Mouse (Mus musculus) c-Kit-negative CD71-positive TER-119-positive erythroid progenitor cells, embryonic 14.5 days (primary cell): ENCODE data around the gene Aqp9.

ENCODE experiments used
- DNase-seq: peaks from one replicate; pipeline ENCODE4 v3.0.0-alpha.2; 2013; ENCODE audit warnings: low read depth, low spot score

Gene Aqp9

DNA sequence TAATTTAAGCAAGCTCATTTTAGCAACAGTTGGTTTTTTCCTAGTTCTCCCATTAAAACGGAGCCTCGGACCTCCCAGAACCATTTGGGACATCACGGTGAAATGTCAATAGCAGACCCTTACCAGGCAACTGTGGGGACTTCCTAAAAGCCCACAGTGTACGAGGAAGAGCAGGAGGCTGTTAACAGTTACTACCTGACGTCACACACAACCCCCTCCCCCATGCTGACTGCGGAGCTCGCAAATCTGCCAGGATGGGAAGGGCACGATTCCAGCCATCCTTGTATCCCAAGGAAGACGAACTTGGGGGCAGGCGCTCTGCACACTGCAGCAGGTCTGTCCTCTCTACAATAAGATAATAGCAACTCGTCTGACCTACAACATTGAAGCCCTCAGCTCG, at the start of gene Aqp9:
Gene Aqp9 (minus strand): TSS at position 172 of the 400 bp plus-strand sequence.
- no peak for DNase-seq

GRCm38 (mm10) chr9:71217793-71218095, 49.3 kb upstream of the Aqp9 start:
- DNase-seq, result no peak

- no peak for DNase-seq
Observed at GRCm38 (mm10) chr9:71216996-71217792, 48.7 kb upstream of the Aqp9 start.

DNA sequence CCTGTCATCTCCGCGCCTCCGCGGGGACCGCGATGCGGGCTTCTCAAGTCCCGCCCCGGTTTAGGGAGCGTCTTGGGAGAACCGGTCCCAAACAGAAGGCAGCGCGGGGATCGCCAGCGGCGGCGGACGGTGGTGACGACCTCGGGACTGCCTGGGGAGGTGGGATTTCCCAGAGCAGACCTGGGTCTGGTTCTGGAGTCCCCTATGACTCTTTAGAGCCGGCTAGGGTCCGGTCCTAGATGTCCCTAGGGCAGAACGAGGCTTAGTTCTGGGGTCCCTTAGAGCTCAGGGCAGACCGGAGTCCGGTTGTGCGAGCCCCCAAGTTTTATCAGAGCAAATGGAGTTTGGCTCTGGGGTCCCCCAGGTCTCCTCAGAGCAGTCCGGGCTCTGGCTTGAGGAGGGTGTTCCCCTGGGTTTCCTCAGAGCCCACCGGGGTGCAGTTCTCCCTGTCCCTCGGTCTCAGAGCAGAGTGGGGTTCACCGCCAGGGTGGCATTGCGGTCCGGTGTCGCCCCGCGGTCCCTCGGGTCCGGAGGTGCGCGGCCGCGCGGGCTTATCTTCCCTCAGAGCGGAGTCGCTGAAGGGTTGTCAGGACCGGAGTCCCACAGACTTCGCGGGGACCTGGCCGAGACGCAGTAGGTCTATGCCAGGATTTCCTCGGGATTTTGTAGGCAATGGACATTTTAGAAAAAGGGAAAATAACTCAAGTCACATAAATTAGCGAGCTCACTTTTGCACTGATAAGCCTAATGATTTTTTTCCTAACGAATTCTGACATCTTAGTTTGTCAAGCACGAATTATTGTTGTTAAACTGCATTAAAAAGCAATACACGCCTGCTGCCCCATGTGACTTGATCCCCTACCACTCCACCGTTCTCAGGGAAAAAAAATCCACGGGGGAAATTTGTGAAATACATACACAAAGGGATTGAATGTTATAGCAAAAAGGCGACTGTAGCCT, 47.8 kb upstream of the Aqp9 start:
- no peak for DNase-seq

GRCm38 (mm10) chr9:71215248-71216035, 47.0 kb upstream of the Aqp9 start, which contains the start of gene Aldh1a2:
Gene Aldh1a2 (plus strand): TSS chr9:71215789.
- DNase-seq, result no peak

DNA sequence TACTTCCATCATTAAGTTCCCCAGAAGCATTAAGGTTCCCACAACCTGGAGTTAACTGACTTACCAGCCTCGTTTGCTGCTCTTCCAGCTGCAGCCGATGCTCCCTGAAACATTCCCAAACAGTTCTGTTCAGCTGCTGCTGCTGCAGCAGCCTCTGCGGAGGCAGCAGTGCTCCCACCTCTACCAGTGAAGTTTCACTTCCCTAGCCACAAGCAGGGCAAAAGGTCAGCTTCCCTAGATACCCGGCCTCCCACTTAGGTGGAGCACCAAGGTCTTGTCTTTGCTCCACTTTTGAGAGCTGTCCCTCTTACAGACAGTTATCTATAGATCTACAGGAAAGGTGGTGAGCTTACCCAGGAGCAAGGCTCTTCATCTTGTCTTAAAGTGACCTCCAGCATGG, 45.2 kb upstream of the Aqp9 start:
- DNase-seq, result no peak

- DNase-seq, result no peak
Observed at GRCm38 (mm10) chr9:71210870-71211269, 42.4 kb upstream of the Aqp9 start.

DNA sequence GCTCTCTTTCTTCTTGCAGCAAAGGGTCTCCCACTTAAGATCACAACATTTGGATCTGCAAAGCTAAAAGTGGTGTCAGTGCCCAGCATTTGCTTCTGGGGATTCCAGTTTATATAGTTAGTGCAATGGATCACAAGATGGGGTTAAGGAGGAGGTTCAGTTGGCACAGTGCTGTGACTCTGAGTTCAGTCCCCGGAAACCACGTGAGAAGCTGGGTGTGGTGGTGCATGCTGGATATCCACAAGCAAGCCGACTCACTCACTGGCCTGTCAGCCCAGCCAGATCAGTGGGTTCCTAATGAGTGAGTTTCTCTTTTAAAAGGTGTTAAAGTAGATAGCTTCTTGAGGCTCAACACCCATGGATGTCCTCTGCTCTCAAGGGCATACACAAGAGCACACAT, 40.8 kb upstream of the Aqp9 start:
- no peak for DNase-seq

DNA sequence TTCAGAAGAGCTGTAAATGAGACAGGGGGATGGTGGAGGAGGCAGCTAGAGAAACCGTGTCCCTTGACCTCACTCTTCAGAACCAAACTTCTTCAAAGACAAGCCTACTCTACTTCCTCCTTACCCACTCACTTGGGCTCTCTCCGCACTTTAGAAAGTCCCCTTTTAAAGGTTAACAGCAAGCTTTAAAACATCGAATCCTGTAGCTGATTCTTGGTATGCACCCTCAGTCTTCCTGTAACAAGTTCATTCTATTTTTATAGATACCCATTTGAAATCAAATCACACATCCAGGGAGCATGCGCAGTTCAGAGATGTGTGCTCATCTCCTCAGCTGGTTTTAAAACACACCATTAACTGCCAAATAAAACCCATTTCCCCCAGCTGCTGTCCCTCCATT, 33.8 kb upstream of the Aqp9 start:
- DNase-seq, result no peak

DNA sequence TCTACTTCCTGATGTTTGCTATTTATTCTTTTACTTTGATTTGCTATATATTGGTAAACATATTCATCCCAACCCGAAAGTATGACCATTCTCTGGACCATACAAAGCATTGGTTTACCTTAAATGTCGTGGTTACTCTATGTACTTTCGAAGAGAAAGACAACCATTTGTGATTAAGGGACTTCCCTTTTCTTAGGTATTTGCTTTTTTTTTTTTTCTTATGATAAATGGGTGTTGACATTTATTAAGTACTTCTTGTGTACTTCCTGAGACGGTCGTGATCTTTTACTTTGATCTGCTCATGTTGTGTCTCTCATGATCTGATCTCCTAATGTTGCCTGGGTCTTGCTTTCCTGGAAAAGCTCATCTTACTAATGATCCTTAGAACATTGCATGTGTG, 30.3 kb upstream of the Aqp9 start:
- DNase-seq, result no peak

- peak; percentile 70 for DNase-seq
Observed at GRCm38 (mm10) chr9:71188647-71189415, 20.3 kb upstream of the Aqp9 start.

DNA sequence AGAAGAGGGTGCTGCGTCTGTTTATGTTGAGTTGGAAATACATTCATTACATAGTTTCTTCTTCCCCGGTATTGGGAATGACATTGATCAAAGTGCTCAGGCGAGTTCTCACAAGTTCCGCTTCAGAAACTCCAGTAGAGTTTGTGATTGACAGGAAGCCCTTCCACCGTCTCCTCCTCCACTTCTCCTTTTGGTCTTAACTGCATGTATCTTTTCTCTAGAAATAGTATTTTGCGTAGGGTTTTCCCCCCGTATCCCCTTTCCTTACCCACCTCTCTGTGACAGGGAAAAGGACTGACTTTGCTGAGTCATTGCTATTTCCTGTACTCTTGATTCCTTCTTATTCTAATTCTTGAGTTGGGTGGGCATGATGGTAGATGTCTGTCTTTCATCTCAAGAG, 18.9 kb upstream of the Aqp9 start:
- no peak for DNase-seq

DNA sequence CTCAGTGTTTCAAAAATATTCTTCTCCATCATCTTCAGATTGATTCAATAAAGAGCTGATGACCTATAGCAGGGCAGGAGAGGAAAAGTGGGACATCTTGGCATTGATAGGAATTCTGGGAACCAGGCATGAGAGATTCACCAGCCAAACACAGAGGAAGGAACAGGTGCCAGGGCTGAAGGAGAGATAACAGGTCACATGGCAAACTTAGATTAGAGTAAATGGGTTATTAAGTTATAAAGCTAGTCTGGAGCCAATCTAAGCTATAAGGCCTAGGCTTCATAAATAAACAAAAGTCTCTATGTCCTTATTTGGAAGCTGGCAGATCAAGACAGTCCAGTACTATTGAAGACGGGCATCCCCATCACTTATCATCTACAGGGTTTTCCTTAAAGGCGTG, 17.3 kb upstream of the Aqp9 start:
- DNase-seq, result no peak

DNA sequence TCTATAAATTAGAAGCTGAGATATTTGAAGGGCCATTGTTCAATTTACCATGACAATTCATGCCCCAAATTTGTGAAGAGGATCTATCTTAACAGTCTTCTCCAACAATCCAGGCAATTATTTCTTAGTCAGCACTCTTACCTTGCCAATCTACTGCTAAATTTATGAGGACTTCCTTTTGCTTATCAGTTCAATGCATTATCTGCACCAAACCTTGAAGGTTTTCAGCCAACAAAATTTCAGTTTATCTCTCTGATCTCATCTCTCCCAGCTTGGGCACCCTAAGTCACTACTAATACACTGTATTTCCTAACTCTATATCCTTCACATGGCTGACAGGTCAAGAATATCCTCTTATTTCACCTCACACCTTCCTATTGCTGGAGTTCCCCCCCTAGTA, 16.8 kb upstream of the Aqp9 start:
- no peak for DNase-seq

DNA sequence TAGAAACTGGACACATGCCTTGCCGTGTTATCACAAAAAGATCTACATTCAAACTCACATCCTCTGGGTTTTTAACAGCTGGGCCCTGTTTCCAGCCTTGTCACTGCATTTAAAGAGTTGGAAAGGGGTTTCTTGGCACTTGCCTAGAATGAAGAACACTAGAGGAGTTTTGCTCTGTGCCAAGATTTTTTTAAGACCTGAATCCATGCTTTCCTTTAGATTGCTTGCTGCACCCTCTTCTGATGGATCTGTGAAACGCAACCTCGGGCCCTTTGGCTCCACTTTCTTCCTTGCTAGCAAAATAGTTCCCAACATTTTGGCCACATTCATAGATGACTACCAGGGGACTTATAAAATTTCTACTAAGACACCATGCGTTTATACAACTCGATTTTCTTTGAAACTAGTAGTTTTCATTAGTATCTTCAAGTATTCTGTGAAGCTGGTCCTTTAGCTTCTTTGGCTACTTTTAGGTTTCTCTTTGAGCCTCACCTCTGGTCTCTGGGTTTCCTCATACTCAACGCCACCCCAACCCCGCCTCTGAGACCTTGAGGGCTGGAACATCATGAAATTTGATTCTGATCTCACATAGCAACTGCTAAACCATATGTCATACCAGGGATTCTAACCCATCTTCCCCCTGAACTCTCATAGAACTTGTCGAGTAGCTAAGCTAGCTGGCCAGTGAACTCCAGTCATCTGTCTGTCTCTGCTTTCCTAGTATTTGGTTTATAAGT, 11.7 kb upstream of the Aqp9 start:
- DNase-seq, result no peak

DNA sequence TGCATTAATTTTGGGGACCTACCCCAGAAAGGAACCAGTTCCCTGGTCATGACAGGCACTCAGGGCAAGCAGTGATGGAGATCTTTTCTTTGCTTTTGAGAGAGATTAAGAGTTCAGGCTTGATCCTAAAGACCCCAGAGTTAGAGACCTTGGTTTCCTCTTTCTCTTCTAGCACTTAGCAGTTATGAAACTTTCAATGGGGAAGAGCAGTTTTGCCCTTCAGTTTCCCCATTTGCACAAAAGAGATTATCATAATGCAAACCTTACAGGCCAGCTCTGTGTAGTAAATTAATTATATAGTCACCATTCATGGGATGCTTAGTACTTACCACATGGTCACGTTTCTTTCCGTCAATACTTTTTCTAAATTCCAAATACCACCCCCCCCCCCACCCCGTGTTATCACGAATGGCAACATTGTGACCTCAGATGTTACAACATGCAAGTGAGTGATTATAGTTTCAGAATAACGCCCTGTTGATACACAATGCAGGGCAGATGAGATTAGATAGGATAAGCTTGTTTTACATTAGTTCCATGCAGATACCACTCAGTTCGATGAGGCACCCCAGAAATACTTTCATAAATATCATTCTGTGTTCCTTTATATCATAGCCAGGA, 10.9 kb upstream of the Aqp9 start:
- DNase-seq, result no peak

- no peak for DNase-seq
Observed at GRCm38 (mm10) chr9:71175686-71176085, 7.2 kb upstream of the Aqp9 start.

GRCm38 (mm10) chr9:71174316-71174975, 6.0 kb upstream of the Aqp9 start:
- no peak for DNase-seq

DNA sequence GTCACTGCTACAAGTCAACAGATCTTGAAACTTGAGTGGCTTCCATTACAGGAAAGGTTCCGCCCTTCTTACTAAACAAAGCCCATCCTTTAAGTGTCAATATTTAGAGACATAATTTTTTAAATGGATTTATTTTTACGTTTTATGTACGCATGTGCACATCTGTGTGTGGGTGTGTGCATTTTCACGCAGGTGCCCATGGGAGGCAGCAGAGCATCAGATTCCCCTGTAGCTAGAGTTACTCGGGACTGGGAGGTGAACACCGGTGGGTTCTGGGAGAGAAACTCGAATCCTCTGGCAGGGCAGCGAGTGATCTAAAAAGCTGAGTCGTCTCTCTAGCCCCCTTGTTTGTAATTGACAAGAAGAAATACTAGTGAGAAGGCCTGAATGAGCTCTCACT, 5.1 kb upstream of the Aqp9 start:
- DNase-seq, result no peak
